Mouse (Mus musculus) testis, postnatal 10 days (tissue): ENCODE results near the gene Zfp110.
A peak's percentile ranks its signal among the peaks of the same experiment; 100 is the strongest.
"Not testable (repeated sequence)": the region's sequence is repeated elsewhere in the genome, so short reads cannot be mapped to it uniquely, and the experiment has no call there.

Experiments used
- DNase-seq: peaks from one replicate; pipeline ENCODE4 v3.0.0; 2021; ENCODE audit warnings: low spot score

Gene Zfp110

DNA sequence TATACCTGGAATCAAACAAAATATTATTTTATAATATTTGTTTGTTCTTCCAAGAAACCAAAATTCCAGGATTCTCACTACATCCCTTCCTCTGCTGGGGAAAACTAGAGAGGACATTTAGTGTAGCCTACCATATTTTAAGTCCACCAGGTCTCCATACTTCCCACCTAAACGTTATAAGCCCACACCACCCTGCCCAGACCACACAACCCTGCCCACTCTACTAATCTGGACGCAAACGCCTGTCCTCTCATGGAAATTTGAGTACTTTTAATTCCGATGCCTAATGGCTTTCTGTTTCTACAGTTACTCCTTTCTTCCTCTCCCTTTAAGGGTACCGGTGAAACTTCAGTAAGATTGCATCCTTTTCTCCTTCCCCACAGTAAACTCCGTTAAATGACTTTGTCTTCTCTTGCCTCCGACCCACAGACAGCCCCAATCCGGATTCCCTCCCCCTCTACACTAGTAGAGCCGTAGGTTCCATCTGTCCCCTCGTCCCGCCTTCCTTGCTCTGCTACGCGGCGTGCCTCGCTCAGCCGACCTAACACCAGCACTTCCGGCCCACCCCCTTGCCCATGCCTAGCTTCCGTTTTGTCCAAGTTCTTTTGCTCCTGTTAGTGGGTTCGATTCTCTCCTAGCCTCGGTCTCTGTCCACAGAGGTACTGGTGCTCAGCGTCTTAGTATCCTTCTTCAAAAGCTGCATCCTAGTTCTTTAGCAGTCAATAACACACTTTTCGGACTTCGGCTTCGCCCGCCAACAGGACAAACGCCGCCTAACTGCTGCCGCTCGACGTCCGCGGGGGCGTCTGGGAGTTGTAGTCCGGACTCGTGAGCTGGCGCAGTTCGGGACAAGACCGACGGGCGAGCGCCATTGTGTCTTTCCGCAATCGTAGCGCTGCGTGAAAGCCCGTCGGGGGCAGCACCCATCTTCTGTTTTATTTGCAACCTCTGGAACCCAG lies at the start of gene Zfp110:
Gene Zfp110 (plus strand): TSS at position 600 of the 959 bp plus-strand sequence.
- DNase-seq, result peak; percentile 91

DNA sequence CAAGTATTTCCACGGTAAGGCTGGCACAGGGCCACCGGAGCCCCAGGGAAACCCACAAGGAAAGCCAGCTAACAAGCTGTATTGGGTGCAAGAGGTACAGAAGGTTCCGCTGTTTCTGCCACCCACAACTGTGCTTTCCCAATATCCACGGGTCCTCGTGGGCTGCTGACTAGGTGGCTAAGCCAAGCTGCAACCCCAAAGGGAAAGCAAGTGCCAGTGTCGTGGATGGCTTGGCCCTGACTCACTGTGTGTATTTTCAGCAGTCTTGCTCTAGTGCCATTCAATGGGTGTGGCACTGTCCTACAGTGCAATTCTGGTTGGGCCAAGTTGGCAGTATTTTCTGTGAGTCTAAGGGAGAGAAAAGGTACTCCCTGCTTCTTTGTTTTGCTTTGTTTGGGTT lies 47.2 kb upstream of the Zfp110 start:
- no peak for DNase-seq

DNA sequence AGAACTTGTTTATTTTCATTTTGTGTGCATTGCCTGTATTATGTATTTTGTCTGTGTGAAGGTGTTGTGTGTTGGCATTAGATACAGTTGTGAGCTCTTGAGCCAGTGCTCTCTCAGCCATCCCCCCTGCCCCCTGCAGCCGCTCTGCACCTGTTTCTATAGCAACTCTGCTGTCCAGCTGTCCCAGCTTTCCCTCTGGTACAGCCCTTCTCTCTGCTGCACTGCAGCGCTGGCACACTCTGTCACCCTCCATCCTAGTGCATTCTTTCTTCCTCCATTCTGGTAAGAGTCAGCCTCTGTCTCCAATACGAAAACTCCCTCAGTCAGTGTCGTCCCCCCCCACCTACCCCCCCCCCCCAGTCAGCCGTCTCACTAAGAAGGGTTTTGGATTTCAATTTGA lies 46.5 kb upstream of the Zfp110 start:
- no peak for DNase-seq

DNA sequence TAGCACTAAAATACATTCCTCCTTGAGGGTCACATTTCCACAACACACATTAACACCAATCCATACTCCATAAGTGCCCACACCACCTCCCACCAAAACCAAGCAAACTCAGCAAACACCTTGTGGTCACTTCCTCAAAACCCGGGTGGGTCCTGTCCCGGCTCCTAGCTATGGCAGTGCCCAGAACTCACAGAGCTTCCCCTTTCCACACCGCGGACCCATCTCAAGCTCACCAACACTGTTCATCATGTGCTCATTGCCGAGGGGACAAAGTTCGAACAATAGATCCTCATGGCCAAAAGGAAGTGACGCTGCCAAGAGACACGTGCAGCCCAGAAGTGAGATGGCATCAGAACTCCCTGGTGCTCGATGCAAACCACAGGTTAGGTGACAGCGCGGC lies 41.9 kb upstream of the Zfp110 start:
- not testable (repeated sequence) for DNase-seq

DNA sequence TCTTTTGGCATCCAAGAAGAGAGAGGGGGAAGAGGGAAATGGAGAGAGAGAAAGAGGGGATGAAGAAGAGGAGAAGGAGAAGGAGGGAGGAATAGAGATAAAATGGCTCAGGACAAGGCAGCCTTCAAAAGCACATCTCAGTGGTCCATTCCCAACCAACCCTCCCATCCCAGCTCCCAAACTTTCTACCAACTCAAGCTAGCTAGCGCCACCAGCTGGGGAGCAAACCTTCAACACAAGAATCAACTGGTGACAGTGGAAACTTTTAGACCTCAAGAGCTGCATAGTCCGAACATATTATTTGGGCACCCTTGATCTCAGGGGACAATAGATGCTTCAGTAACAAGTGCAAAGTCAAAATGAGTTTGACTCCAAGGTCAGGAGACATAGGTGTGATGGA lies 36.6 kb upstream of the Zfp110 start:
- DNase-seq, result no peak

DNA sequence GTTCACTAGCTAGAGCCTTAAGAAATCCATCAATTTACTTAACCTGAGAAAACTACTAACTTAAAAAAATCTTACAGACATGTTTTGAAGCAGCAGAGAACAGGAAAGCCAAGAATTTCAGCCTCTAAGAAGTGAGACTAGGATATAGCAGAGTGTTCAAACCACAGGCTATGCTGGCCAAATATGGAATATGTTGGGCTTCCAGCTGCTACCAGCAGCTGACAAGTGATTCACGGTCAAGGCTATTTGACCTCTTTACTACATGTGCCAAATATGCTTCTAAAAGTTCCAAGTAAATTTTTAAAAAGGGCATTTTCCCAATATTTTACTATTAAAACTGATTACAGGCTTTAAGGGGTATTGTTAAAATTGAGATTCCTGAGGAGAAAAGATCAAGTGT lies 35.0 kb upstream of the Zfp110 start:
- no peak for DNase-seq

- peak; percentile 78 for DNase-seq
Observed at GRCm38 (mm10) chr7:12802866-12803726, 31.5 kb upstream of the Zfp110 start, which contains the start of gene Zscan18. TSS of gene Zscan18 (minus strand) at chr7:12803635.

GRCm38 (mm10) chr7:12803727-12804071 lies 30.9 kb upstream of the Zfp110 start:
- no peak for DNase-seq

- no peak for DNase-seq
Observed at GRCm38 (mm10) chr7:12815566-12815965, 19.0 kb upstream of the Zfp110 start.

GRCm38 (mm10) chr7:12818521-12819295 lies 15.9 kb upstream of the Zfp110 start, which contains the start of gene Zfp329:
TSS of gene Zfp329 (minus strand) at chr7:12818858.
- DNase-seq, result peak; percentile 94

- DNase-seq, result peak; percentile 61
Observed at GRCm38 (mm10) chr7:12835193-12835671, 671 bp downstream of the Zfp110 start.

DNA sequence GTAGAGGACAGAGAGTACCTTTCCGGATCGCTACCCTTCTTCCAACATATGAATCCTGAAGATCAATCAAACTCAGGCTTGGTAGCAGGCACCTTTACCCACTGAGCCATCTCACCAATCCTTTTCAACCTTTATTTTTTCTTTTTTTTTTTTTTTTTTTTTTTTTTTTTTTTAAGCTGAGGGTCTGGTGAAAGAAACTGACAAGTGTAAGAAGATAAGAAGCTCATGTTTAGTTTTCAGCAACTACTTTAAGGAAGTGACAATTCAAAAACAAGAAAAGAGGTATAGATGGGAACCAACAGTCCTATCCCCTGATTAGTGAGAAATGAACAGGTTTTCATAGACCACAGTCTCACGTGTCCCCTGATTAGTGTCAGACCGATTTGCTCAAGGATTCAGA lies 1.2 kb downstream of the Zfp110 start:
- no peak for DNase-seq

DNA sequence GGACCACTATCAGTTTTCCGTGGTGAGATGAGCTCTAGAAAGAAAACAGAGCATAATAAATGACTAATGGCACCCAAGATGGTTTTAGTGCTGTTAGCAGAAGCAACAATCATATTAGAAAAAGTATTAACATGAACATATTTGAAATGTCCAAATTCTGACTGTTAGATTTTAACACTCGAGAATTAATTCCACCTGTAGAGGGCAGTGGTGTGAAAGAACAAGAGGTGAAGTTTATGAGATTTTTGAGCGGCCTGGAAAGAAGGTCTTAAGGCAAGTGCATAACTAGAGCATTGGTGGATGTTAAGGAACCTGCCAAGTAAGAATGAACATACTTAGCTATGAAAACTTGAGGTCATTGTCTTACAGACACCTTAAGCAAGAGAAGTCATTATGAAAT lies 39.7 kb downstream of the Zfp110 start:
- no peak for DNase-seq

- no peak for DNase-seq
Observed at GRCm38 (mm10) chr7:12880036-12880435, 45.5 kb downstream of the Zfp110 start.

GRCm38 (mm10) chr7:12880497-12880896 lies 45.9 kb downstream of the Zfp110 start:
- DNase-seq, result not testable (repeated sequence)

DNA sequence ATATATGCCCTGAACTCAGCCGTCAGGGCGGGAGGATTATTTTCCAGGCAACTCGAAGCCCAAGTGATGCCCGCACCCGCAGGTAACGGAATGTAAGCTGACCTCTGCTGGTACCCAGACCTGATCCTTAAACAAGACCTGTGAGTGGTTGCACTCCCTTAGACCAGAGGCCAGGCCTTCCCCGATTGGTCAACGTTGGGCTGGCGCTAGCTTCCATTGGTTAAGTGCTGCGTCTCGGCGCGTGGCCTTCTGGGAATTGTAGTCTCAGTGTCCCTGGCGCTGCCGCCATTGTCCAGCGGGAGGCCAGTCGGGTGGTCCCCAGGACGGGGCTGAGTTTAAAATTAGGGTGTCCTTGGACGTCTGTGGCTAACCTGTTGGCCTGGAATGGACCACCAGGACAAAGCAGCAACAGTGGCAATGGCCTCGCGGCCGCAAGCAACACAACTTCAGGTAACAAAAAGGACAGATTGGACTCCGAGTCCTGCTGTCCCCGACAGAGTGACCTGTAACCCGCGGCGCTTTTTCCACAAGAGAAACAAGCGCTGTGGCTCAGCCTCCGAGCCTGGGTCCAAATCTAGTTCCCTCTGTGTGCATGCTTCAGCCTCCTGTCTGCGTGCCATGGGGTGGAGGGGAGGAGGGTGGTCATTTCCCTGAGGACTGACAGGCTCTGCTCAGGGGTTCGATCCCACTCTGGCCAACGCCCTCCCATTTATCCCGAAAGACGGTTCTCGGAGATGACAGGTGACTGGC lies 46.5 kb downstream of the Zfp110 start, which contains the start of gene Zfp128:
Gene Zfp128 (plus strand): TSS at position 267 of the 750 bp plus-strand sequence.
- peak; percentile 93 for DNase-seq

- no peak for DNase-seq
Observed at GRCm38 (mm10) chr7:12886563-12887266, 52.2 kb downstream of the Zfp110 start.

GRCm38 (mm10) chr7:12887585-12887984 lies 53.0 kb downstream of the Zfp110 start:
- DNase-seq, result no peak

DNA sequence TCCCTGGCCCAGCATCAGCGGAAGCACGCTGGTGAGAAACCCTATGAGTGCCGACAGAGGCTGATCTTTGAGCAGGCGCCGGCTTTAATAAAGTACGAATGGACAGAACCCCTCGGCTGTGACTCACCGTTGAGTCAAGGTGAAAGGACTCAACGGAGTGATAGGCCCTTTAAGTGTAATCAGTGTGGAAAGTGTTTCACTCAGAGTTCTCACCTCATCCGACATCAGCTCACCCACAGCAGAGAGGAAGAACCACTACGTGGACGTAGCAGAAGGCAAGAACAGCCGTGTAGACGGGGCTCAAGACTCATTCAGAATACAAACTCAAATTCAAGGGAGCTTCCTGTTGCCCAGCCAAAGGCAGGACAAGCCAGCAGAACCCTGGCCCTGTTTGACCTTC lies 56.4 kb downstream of the Zfp110 start:
- DNase-seq, result no peak

GRCm38 (mm10) chr7:12891334-12891733 lies 56.8 kb downstream of the Zfp110 start:
- DNase-seq, result no peak
